Mouse (Mus musculus) liver, embryonic 13.5 days (tissue): ENCODE results near the gene Tedc2. TPM values are rescaled to one million over a fixed set of nuclear protein-coding genes. Genes with fewer than 3 reads are reported as not detected.

Experiments used
- ATAC-seq: fragments of 200-750 bp; cut with Nextera tagmentation; 2 replicates; pipeline ENCODE4 v1.8.0; 2017; ENCODE audit warnings: low read depth, mild to moderate bottlenecking, moderate number of reproducible peaks, moderate library complexity
- DNase-seq: peaks from one replicate; pipeline ENCODE4 v3.0.0; 2022
- H3K27ac ChIP-seq: fragments of 300-500 bp; sonication (generic); 2 replicates; pipeline ENCODE4 v1.5.1; 2015; ENCODE audit warnings: moderate library complexity, mild to moderate bottlenecking, inconsistent platforms
- H3K27me3 ChIP-seq: fragments of 300-500 bp; sonication (generic); 2 replicates; pipeline ENCODE4 v1.6.1; 2015; ENCODE audit warnings: mild to moderate bottlenecking, inconsistent platforms
- H3K36me3 ChIP-seq: fragments of 300-500 bp; sonication (generic); 2 replicates; pipeline ENCODE4 v1.6.1; 2015; ENCODE audit warnings: mild to moderate bottlenecking, inconsistent platforms
- H3K4me1 ChIP-seq: fragments of 300-500 bp; sonication (generic); replicated peaks from 2 replicates; pipeline ENCODE4 v1.6.1; 2015; ENCODE audit warnings: inconsistent platforms
- H3K4me2 ChIP-seq: fragments of 300-500 bp; sonication (generic); 2 replicates; pipeline ENCODE4 v1.6.1; 2015; ENCODE audit warnings: inconsistent platforms, mild to moderate bottlenecking, moderate library complexity
- H3K4me3 ChIP-seq: fragments of 300-500 bp; sonication (generic); replicated peaks from 2 replicates; pipeline ENCODE4 v1.5.1; 2015; ENCODE audit warnings: mild to moderate bottlenecking, inconsistent platforms
- H3K9ac ChIP-seq: fragments of 300-500 bp; sonication (generic); 2 replicates; pipeline ENCODE4 v1.6.1; 2015; ENCODE audit warnings: mild to moderate bottlenecking, inconsistent platforms
- H3K9me3 ChIP-seq: fragments of 300-500 bp; sonication (generic); replicated peaks from 2 replicates; pipeline ENCODE4 v1.6.1; 2016; ENCODE audit warnings: inconsistent platforms
- WGBS: fragments of 180-500 bp; shearing (Covaris S2); methylation state at CpG from one replicate; pipeline ENCODE4 v1.1.7; 2015; ENCODE audit not compliant: insufficient replicate concordance; 5-methylcytosine and 5-hydroxymethylcytosine counted together
- polyA plus RNA-seq: library from polyadenylated mRNA; unstranded; fragments of >200 nt; fragmentation: Nextera tagmentation; extraction: Ambion mirVana; gene quantifications from 2 replicates; pipeline ENCODE4 v1.2.1, GENCODE M21; 2015

The Tedc2 gene
- polyA plus RNA-seq, 1 experiment from 2014 or later = 10.8 TPM

- H3K4me2 ChIP-seq = peak overlapping the region; percentile 93
- no peak overlapping the region for H3K27ac ChIP-seq
- ATAC-seq (no peak), DNase-seq (no peak)
- H3K4me3 ChIP-seq = peak overlapping the region; percentile 64
- no peaks in the 10 kb centered on the region for H3K9me3 ChIP-seq
- peak overlapping the region; percentile 93; the same call in 1 of the 2 replicates for H3K9ac ChIP-seq
- peaks cover 44% of the 10 kb centered on the region for H3K27me3 ChIP-seq
- peaks cover 31% of the 10 kb centered on the region for H3K36me3 ChIP-seq
- peaks cover 70% of the 10 kb centered on the region for H3K4me1 ChIP-seq
- WGBS = 32% methylated on average over 5 of the region's 5 CpGs
Measured at GRCm38 (mm10) chr17:24212441-24213018, 8.1 kb downstream of the Tedc2 start.

GRCm38 (mm10) chr17:24211631-24212440 lies 8.8 kb downstream of the Tedc2 start:
- Histone ChIP-seq H3K9ac (peak overlapping the region; percentile 93), H3K4me1 (peaks cover 72% of the 10 kb centered on the region), H3K36me3 (peaks cover 24% of the 10 kb centered on the region), H3K4me3 (peak overlapping the region; percentile 64), H3K4me2 (peak overlapping the region; percentile 93), H3K27ac (peak overlapping the region; percentile 63), H3K27me3 (peaks cover 48% of the 10 kb centered on the region), H3K9me3 (no peaks in the 10 kb centered on the region)
- 7% methylated on average over 37 of the region's 37 CpGs for WGBS
- DNase-seq (peak; percentile 45), ATAC-seq (no peak)

- DNase-seq = no peak
- no peaks in the 10 kb centered on the region for H3K9me3 ChIP-seq
- peaks cover 84% of the 10 kb centered on the region for H3K4me1 ChIP-seq
- ATAC-seq = no peak
- H3K9ac ChIP-seq = peak overlapping the region; percentile 93
- peaks cover 12% of the 10 kb centered on the region for H3K36me3 ChIP-seq
- no peak overlapping the region for H3K4me3 ChIP-seq
- peak overlapping the region; percentile 99; the same call in 1 of the 2 replicates for H3K27ac ChIP-seq
- H3K4me2 ChIP-seq = peak overlapping the region; percentile 93
- H3K27me3 ChIP-seq = peaks cover 48% of the 10 kb centered on the region
- 54% methylated on average over 3 of the region's 3 CpGs for WGBS
Measured at GRCm38 (mm10) chr17:24210591-24210990, 10.1 kb downstream of the Tedc2 start.

- peak overlapping the region; percentile 99 for H3K27ac ChIP-seq
- H3K9ac ChIP-seq = peak overlapping the region; percentile 93
- no peak for DNase-seq
- peak overlapping the region; percentile 100 for H3K4me2 ChIP-seq
- no peak for ATAC-seq
- peak overlapping the region; percentile 80 for H3K4me3 ChIP-seq
- H3K27me3 ChIP-seq = peaks cover 48% of the 10 kb centered on the region
- peaks cover 5% of the 10 kb centered on the region for H3K36me3 ChIP-seq
- H3K4me1 ChIP-seq = peaks cover 89% of the 10 kb centered on the region
- H3K9me3 ChIP-seq = no peaks in the 10 kb centered on the region
- 60% methylated on average over 3 of the region's 3 CpGs for WGBS
Measured at GRCm38 (mm10) chr17:24209916-24210240, 10.8 kb downstream of the Tedc2 start.

GRCm38 (mm10) chr17:24209043-24209915 lies 11.4 kb downstream of the Tedc2 start, which contains the start of gene Ntn3:
Gene Ntn3, minus strand, starts transcription at chr17:24209531.
- H3K4me3 ChIP-seq = peak within 1 kb of the TSS; percentile 80
- no peaks in the 10 kb centered on the region for H3K36me3 ChIP-seq
- peaks cover 48% of the 10 kb centered on the region for H3K27me3 ChIP-seq
- DNase-seq (peak; percentile 91), ATAC-seq (peak; percentile 89)
- peak within 1 kb of the TSS; percentile 93 for H3K9ac ChIP-seq
- H3K27ac ChIP-seq = peak within 1 kb of the TSS; percentile 99
- no peaks in the 10 kb centered on the region for H3K9me3 ChIP-seq
- H3K4me1 ChIP-seq = peaks cover 92% of the 10 kb centered on the region
- 2% methylated on average over 42 of the region's 43 CpGs for WGBS
- peak within 1 kb of the TSS; percentile 100 for H3K4me2 ChIP-seq

- no peak for DNase-seq
- Histone ChIP-seq H3K4me3 (peak overlapping the region; percentile 80), H3K4me1 (peaks cover 95% of the 10 kb centered on the region), H3K36me3 (no peaks in the 10 kb centered on the region), H3K9me3 (no peaks in the 10 kb centered on the region), H3K27ac (peak overlapping the region; percentile 99), H3K27me3 (peaks cover 48% of the 10 kb centered on the region), H3K4me2 (peak overlapping the region; percentile 100), H3K9ac (peak overlapping the region; percentile 93)
- ATAC-seq = peak; percentile 2; the same call in 1 of the 2 replicates
- WGBS = 5% methylated on average over 29 of the region's 29 CpGs
Measured at GRCm38 (mm10) chr17:24208641-24209042, 12.0 kb downstream of the Tedc2 start.

GRCm38 (mm10) chr17:24207768-24208640 lies 12.6 kb downstream of the Tedc2 start:
- H3K27ac ChIP-seq = peak overlapping the region; percentile 99
- H3K27me3 ChIP-seq = peaks cover 45% of the 10 kb centered on the region
- peak overlapping the region; percentile 93 for H3K9ac ChIP-seq
- peaks cover 98% of the 10 kb centered on the region for H3K4me1 ChIP-seq
- H3K4me2 ChIP-seq = peak overlapping the region; percentile 100
- WGBS = 71% methylated on average over 34 of the region's 34 CpGs
- no peaks in the 10 kb centered on the region for H3K9me3 ChIP-seq
- no peak for ATAC-seq
- DNase-seq = no peak
- H3K36me3 ChIP-seq = no peaks in the 10 kb centered on the region
- H3K4me3 ChIP-seq = peak overlapping the region; percentile 80

GRCm38 (mm10) chr17:24206451-24207351 lies 13.9 kb downstream of the Tedc2 start:
- peak; percentile 85 for DNase-seq
- peak; percentile 35 for ATAC-seq
- H3K4me1 ChIP-seq = peaks cover 98% of the 10 kb centered on the region
- H3K4me2 ChIP-seq = peak overlapping the region; percentile 100
- H3K27ac ChIP-seq = peak overlapping the region; percentile 99
- H3K9ac ChIP-seq = peak overlapping the region; percentile 93
- H3K27me3 ChIP-seq = peaks cover 34% of the 10 kb centered on the region
- no peaks in the 10 kb centered on the region for H3K9me3 ChIP-seq
- H3K36me3 ChIP-seq = peaks cover 3% of the 10 kb centered on the region; the same call in 1 of the 2 replicates
- peak overlapping the region; percentile 80 for H3K4me3 ChIP-seq
- 5% methylated on average over 62 of the region's 62 CpGs for WGBS

- H3K36me3 ChIP-seq = peaks cover 5% of the 10 kb centered on the region; the same call in 1 of the 2 replicates
- H3K4me2 ChIP-seq = peak overlapping the region; percentile 100
- no peak for ATAC-seq
- H3K9me3 ChIP-seq = no peaks in the 10 kb centered on the region
- peak overlapping the region; percentile 93 for H3K9ac ChIP-seq
- peak overlapping the region; percentile 99 for H3K27ac ChIP-seq
- WGBS = 5% methylated on average over 15 of the region's 15 CpGs
- peak overlapping the region; percentile 80 for H3K4me3 ChIP-seq
- DNase-seq = no peak
- peaks cover 98% of the 10 kb centered on the region for H3K4me1 ChIP-seq
- H3K27me3 ChIP-seq = peaks cover 26% of the 10 kb centered on the region
Measured at GRCm38 (mm10) chr17:24205908-24206361, 14.7 kb downstream of the Tedc2 start.
